Mouse (Mus musculus): Measurements from ENCODE around the gene Wdfy1. TPM values are rescaled to one million over a fixed set of nuclear protein-coding genes. Genes with fewer than 3 reads are reported as not detected.

The Wdfy1 gene
- polyA plus RNA-seq, 1 experiment from 2014 or later = 87.1 TPM

DNA sequence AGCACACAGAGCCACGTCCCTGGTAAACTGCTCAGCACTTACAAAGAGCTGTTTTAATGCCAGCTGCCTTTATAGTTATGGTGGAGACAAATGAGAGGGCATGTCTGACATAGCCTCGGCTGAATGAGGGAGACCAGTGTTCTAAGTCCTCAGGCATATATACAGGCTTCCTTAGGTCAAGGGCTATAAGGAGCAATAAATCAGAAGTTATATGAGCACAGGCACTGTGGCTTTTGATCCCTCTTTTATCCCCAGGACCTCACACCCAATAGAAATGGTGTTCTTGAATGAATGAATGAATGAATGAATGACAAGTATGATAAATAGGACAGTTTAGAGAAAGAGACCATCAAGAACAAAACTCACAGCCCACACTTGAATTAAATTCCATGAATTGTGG, 16.9 kb downstream of the Wdfy1 start:
- no peaks in the 10 kb centered on the region for H3K27me3 ChIP-seq
- no peak overlapping the region for H3K27ac ChIP-seq (replicated peaks)
- WGBS = 43% methylated on average over 2 of the region's 2 CpGs
- no peaks in the 10 kb centered on the region for H3K9me3 ChIP-seq
- no peak for ATAC-seq (replicated peaks)
- H3K4me1 ChIP-seq = peaks cover 22% of the 10 kb centered on the region
- H3K9ac ChIP-seq (replicated peaks) = no peak overlapping the region
- H3K4me2 ChIP-seq (replicated peaks) = no peak overlapping the region
- H3K36me3 ChIP-seq = no peaks in the 10 kb centered on the region
- H3K4me3 ChIP-seq = no peak overlapping the region

DNA sequence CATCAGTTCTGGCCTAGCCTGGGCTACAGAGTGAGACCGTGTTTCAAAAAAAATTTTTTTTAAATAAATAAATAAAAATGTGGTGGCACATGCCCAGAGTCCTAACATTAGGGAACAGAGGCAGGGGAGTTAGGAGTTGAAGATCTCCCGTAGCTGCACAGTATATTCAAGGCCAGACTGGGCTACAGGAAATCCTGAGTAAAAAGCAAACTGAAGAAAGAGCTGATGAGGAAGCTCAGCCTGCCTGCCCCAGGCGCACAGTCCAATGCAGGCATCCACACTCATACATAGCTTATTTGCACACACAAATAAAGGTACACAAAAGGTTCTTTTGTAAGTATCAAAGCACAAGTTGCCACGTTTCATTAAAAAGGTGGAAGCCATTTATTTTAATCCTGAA, 18.3 kb downstream of the Wdfy1 start:
- H3K9me3 ChIP-seq = no peaks in the 10 kb centered on the region

DNA sequence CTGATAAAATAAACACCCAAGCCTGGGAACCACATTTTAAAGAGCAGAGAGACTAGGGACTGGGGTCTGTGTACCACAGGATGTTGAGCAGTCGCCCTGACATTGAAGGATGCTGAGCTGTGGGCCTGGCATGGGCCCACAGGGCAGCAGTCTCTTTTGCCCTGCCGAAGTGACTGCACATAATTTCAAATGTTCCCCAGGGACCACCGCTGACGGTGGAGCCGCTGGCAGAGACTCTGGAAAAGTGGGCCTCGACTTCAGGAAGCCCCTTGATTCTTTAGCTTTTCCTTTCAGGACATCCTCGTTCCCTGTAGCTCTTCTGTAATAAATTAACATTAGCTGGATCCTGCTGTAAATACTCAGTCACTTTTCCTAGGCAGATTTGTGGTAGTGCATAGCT, 18.8 kb downstream of the Wdfy1 start:
- Histone ChIP-seq H3K36me3 (no peaks in the 10 kb centered on the region), H3K9me3 (no peaks in the 10 kb centered on the region), H3K4me1 (peaks cover 19% of the 10 kb centered on the region), H3K4me3 (no peak overlapping the region), H3K9ac (replicated peaks) (no peak overlapping the region), H3K27ac (replicated peaks) (no peak overlapping the region), H3K27me3 (no peaks in the 10 kb centered on the region), H3K4me2 (replicated peaks) (no peak overlapping the region)
- ATAC-seq (replicated peaks) = no peak
- 83% methylated on average over 7 of the region's 7 CpGs for WGBS

More for the DNA sequence above, 18.3 kb downstream of the Wdfy1 start:
- Histone ChIP-seq H3K4me2 (replicated peaks) (no peak overlapping the region), H3K9ac (replicated peaks) (no peak overlapping the region), H3K4me3 (no peak overlapping the region), H3K36me3 (no peaks in the 10 kb centered on the region), H3K4me1 (peaks cover 22% of the 10 kb centered on the region), H3K27ac (replicated peaks) (no peak overlapping the region), H3K27me3 (no peaks in the 10 kb centered on the region)
- ATAC-seq (replicated peaks) = no peak
- WGBS = 67% methylated on average over 4 of the region's 4 CpGs

DNA sequence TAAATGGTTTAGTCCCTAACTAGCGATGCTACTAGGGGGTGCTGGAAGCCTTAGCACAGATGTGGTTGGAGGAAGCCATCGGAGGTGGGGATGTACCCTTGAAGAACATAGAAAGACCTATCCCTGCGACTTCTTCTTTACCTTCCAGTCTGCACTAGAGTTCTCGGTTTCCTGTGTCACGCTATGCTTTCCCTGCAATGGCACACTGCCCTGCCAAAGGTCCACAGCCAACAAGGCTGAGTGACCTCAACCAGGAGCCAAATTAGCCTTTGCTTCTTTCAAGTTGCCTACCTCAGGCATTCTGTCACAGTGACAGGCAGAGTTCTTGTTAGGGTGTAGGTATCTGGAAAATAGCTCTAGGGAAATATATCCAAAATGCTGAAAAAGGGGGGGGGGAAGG, 19.5 kb downstream of the Wdfy1 start:
- no peaks in the 10 kb centered on the region for H3K9me3 ChIP-seq
- no peak overlapping the region for H3K27ac ChIP-seq (replicated peaks)
- no peaks in the 10 kb centered on the region for H3K36me3 ChIP-seq
- no peaks in the 10 kb centered on the region for H3K27me3 ChIP-seq
- WGBS = 89% methylated on average over 5 of the region's 5 CpGs
- H3K4me3 ChIP-seq = no peak overlapping the region
- no peak overlapping the region for H3K4me2 ChIP-seq (replicated peaks)
- no peak overlapping the region for H3K9ac ChIP-seq (replicated peaks)
- peaks cover 17% of the 10 kb centered on the region for H3K4me1 ChIP-seq
- ATAC-seq (replicated peaks) = no peak

DNA sequence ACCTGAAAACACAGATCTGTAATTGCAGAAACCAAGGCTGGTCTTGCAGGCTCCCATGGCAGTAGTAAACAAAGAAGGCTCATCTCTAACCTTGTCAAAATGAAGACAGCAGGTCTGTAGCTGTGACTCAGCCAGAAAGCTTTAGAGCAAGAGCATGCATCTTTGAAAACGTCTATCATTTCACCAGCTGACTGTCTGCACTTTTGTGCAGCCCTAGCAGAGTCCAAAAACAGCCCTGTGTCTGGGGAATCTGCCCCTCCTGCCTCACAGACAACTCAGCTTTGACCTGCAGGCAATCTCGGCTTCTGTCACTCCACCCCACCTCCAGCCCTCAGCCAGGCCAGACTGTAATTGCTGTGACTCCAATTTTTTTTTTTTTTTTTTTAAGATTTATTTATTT, 20.6 kb downstream of the Wdfy1 start:
- H3K27ac ChIP-seq (replicated peaks) = no peak overlapping the region
- H3K9me3 ChIP-seq = no peaks in the 10 kb centered on the region
- no peak overlapping the region for H3K4me2 ChIP-seq (replicated peaks)
- 75% methylated on average over 2 of the region's 2 CpGs for WGBS
- H3K27me3 ChIP-seq = no peaks in the 10 kb centered on the region
- H3K9ac ChIP-seq (replicated peaks) = no peak overlapping the region
- H3K36me3 ChIP-seq = no peaks in the 10 kb centered on the region
- ATAC-seq (replicated peaks) = no peak
- H3K4me1 ChIP-seq = peaks cover 10% of the 10 kb centered on the region
- no peak overlapping the region for H3K4me3 ChIP-seq

DNA sequence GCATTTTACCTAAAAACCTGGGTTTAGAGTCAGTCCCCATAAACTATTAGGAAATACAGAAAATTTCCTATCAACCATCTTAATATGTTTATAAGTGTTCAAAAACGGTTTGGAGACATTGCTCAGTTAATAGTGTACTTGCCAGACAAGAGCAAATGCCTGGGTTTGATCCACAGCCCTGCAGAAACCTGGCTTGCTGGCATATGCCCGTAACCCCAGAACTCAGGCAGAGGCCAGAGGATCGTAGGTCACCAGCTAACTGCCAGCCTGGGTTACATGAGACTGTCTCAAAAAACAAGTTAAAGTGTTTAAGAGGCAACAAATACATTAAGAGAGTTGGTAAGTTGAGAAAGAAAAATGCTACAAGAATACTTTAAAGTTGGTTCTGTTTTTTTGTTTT, 21.0 kb downstream of the Wdfy1 start:
- H3K4me1 ChIP-seq = peaks cover 7% of the 10 kb centered on the region
- 89% methylated on average over 3 of the region's 3 CpGs for WGBS
- no peak for ATAC-seq (replicated peaks)
- H3K4me2 ChIP-seq (replicated peaks) = no peak overlapping the region
- no peak overlapping the region for H3K27ac ChIP-seq (replicated peaks)
- no peaks in the 10 kb centered on the region for H3K9me3 ChIP-seq
- H3K9ac ChIP-seq (replicated peaks) = no peak overlapping the region
- H3K4me3 ChIP-seq = no peak overlapping the region
- no peaks in the 10 kb centered on the region for H3K27me3 ChIP-seq
- no peaks in the 10 kb centered on the region for H3K36me3 ChIP-seq

DNA sequence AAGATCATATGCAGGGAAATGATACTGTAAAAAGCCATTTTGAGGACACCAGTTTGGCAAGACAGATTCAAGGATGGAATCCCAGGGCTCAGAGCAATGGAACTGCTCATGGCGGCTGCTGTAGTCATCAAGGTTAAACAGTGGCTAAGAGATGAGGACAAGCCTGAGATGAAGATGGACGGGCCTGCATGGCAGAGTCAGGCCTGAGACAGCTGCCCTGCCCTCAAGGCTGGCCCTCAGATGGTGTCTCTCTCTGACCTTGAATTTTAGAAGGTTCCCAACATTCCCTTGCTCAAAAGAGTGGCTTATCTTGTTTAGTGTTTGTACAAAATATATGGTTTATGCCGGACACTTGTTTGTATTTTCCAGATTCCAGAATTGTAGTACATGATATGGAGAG, 22.5 kb downstream of the Wdfy1 start:
- Histone ChIP-seq H3K4me1 (no peaks in the 10 kb centered on the region), H3K36me3 (no peaks in the 10 kb centered on the region), H3K9ac (replicated peaks) (no peak overlapping the region), H3K27me3 (no peaks in the 10 kb centered on the region), H3K27ac (replicated peaks) (no peak overlapping the region), H3K9me3 (no peaks in the 10 kb centered on the region), H3K4me2 (replicated peaks) (no peak overlapping the region), H3K4me3 (no peak overlapping the region)
- 93% methylated on average over 3 of the region's 3 CpGs for WGBS
- ATAC-seq (replicated peaks) = no peak

DNA sequence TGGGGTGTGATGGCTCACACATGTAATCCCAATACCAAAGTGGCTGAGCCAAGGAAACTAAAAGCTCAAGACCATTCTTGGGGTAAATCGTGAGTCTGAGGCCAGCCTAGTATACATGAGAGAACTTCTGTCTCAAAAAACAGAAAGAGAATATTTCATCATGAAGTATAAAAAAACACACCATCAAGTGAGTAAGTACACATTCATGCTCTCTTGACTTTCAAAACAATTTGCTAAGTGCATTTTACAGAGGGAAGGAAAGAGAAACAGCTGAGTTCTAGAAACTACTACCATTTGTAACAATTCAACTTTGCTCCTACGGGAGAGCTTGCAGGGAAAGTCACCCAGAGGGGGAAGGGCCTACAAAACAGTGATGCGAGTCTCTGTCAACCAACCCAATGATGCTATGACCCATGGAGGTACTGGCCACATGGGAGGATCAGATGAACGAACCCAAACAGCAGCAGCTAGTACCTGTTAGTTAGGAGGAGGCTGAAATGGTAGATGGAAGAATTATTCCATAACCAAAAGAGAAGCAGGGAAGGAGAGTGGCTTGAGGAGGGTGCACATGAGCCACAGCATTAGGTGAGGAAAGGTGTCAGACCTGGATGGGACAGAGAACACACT, 23.1 kb downstream of the Wdfy1 start:
- Histone ChIP-seq H3K27ac (replicated peaks) (no peak overlapping the region), H3K36me3 (no peaks in the 10 kb centered on the region), H3K4me3 (no peak overlapping the region), H3K4me2 (replicated peaks) (no peak overlapping the region), H3K9ac (replicated peaks) (no peak overlapping the region), H3K9me3 (no peaks in the 10 kb centered on the region), H3K27me3 (no peaks in the 10 kb centered on the region), H3K4me1 (no peaks in the 10 kb centered on the region)
- ATAC-seq (replicated peaks) = no peak
- 91% methylated on average over 4 of the region's 4 CpGs for WGBS

DNA sequence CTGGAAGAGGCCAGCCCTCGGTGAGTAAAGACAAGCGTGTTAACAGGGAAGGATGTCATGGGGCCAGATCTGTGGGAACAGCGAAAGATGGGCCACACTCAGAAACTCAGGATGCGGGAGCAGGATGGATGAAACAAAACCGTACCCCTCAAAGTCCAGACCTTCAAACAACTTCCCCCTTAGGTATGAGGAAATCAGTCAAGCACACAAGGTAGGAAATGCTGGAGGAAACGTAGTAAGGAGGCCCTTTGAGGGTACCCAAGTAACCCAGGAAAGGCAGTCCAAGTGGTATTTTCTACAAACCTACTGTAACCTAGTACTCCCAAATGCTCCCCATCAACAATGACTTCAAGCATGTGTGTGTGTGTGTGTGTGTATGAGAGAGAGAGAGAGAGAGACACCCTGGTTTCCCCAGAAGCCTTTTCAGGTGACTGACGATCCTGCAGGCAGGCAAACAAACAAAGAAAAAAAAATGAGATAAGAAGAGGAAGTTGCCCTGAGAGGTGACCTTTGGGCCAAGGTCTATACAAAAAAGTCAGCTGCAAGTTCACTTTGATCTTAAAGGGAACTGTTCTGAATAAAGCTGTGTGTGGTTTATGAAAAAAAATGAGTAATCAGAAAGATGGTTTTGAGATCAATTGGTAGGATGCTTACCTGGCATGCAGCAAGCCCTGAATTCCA, 23.8 kb downstream of the Wdfy1 start:
- no peak overlapping the region for H3K4me2 ChIP-seq (replicated peaks)
- H3K9me3 ChIP-seq = no peaks in the 10 kb centered on the region
- no peak for ATAC-seq (replicated peaks)
- no peaks in the 10 kb centered on the region for H3K36me3 ChIP-seq
- no peaks in the 10 kb centered on the region for H3K4me1 ChIP-seq
- no peak overlapping the region for H3K9ac ChIP-seq (replicated peaks)
- no peaks in the 10 kb centered on the region for H3K27me3 ChIP-seq
- no peak overlapping the region for H3K27ac ChIP-seq (replicated peaks)
- 88% methylated on average over 7 of the region's 7 CpGs for WGBS
- H3K4me3 ChIP-seq = no peak overlapping the region

DNA sequence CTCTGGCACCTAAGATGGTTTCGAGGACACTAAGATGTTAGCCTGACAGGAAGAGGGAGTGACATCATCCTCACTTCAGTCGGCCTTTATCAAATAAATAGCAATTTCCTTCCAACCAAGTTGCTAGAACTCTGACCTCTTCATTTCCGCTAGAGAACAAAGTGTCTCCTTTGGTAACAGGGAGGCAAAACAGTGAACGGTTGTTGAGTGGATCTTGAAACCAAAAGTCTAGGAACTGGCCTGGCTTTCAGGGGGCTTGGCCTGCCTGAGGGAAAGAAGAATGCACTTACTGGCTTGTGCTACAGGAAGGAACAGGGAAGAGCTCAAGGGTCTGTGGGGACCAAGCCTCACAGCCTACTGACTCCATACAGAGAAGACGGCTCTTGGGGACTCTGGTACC, 24.8 kb downstream of the Wdfy1 start:
- 89% methylated on average over 5 of the region's 5 CpGs for WGBS
- Histone ChIP-seq H3K4me2 (replicated peaks) (no peak overlapping the region), H3K27me3 (no peaks in the 10 kb centered on the region), H3K4me3 (no peak overlapping the region), H3K4me1 (no peaks in the 10 kb centered on the region), H3K27ac (replicated peaks) (no peak overlapping the region), H3K9me3 (no peaks in the 10 kb centered on the region), H3K9ac (replicated peaks) (no peak overlapping the region), H3K36me3 (no peaks in the 10 kb centered on the region)
- ATAC-seq (replicated peaks) = no peak

DNA sequence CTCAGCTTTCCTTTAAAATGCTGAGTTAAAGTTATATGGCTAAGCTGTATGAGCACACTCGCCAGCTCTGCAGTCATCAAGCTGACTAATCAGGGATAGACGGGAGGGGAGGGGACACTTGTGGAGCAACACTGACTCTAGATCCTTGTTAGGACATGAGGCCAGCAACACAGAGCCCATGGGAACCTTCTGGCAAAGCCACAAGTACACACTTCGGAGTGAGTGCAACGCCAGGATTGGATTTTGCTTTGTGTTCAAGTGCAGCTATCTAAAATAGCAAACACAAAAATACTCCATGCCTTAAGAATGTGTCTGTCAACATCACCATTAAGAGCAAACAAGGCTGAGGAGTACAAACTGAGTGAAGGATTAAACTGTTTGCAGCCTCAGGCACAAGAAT, 29.9 kb downstream of the Wdfy1 start:
- Histone ChIP-seq H3K4me3 (no peak overlapping the region), H3K27ac (replicated peaks) (no peak overlapping the region), H3K9ac (replicated peaks) (no peak overlapping the region), H3K4me2 (replicated peaks) (no peak overlapping the region), H3K27me3 (no peaks in the 10 kb centered on the region), H3K4me1 (no peaks in the 10 kb centered on the region), H3K9me3 (no peaks in the 10 kb centered on the region), H3K36me3 (no peaks in the 10 kb centered on the region)
- WGBS = 86% methylated on average over 4 of the region's 4 CpGs
- no peak for ATAC-seq (replicated peaks)

DNA sequence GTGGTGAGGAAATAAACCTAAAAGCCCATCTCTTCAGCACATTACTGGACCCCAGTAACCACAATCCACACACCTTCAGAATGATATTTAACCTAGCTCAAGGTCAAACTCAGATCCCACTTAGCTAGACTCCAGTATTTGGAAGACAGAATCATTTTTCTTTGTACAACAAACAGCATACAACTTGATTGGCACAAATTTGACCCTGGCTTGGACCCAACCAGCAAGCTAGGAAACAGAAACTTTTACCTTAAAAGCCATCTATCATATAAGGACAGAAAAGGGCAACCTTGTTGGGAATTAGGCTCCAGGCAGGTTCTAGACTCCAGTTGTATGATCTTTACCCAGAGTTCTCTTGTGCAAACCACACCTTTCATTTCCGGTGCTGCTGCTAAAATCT, 32.6 kb downstream of the Wdfy1 start:
- no peak for ATAC-seq (replicated peaks)
- no peaks in the 10 kb centered on the region for H3K27me3 ChIP-seq
- H3K4me2 ChIP-seq (replicated peaks) = no peak overlapping the region
- H3K36me3 ChIP-seq = peaks cover 1% of the 10 kb centered on the region; the same call in 1 of the 2 replicates
- H3K4me1 ChIP-seq = no peaks in the 10 kb centered on the region
- no peak overlapping the region for H3K9ac ChIP-seq (replicated peaks)
- H3K9me3 ChIP-seq = no peaks in the 10 kb centered on the region
- H3K4me3 ChIP-seq = no peak overlapping the region
- WGBS = 100% methylated on average over 1 of the region's 1 CpGs
- no peak overlapping the region for H3K27ac ChIP-seq (replicated peaks)

DNA sequence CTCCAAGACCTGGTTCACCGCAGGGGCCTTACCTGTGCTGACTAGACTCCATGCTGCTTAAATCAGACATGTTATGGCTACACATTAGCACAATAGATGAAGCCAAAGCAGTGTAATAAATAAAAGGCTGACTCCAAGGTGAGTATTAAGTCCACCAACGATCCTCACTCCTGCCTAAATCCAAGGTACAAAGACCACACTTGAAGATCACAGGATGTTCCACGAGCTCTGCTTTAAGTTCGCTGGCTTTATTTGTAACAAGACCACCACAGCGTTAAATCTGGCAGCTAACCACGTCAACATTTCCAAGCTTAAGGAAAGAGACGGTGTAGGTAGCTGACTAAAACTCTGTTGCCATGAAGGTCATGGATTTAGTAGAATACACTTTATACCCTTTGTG, 33.0 kb downstream of the Wdfy1 start:
- WGBS = 89% methylated on average over 7 of the region's 7 CpGs
- no peaks in the 10 kb centered on the region for H3K4me1 ChIP-seq
- no peaks in the 10 kb centered on the region for H3K27me3 ChIP-seq
- H3K9ac ChIP-seq (replicated peaks) = no peak overlapping the region
- H3K9me3 ChIP-seq = no peaks in the 10 kb centered on the region
- H3K4me3 ChIP-seq = no peak overlapping the region
- H3K27ac ChIP-seq (replicated peaks) = no peak overlapping the region
- peaks cover 5% of the 10 kb centered on the region; the same call in 1 of the 2 replicates for H3K36me3 ChIP-seq
- no peak for ATAC-seq (replicated peaks)
- H3K4me2 ChIP-seq (replicated peaks) = no peak overlapping the region

All from forebrain, embryonic 15.5 days (tissue).